Mouse (Mus musculus) stomach, embryonic 15.5 days (tissue): ENCODE data around the gene Itga5. TPM values are rescaled to one million over a fixed set of nuclear protein-coding genes. Genes with fewer than 3 reads are reported as not detected.

ENCODE experiments used
- ATAC-seq: fragments of 200-750 bp; cut with Nextera tagmentation; 2 replicates; pipeline ENCODE4 v1.8.0; 2017; ENCODE audit warnings: low read depth, moderate number of reproducible peaks, moderate TSS enrichment; ENCODE audit not compliant: insufficient read depth, low FRiP score
- H3K27ac ChIP-seq: fragments of 300-500 bp; sonication (generic); 2 replicates; pipeline ENCODE4 v1.5.1; 2015; ENCODE audit warnings: mild to moderate bottlenecking, inconsistent platforms
- H3K27me3 ChIP-seq: fragments of 300-500 bp; sonication (generic); replicated peaks from 2 replicates; pipeline ENCODE4 v1.6.1; 2015; ENCODE audit warnings: inconsistent platforms
- H3K36me3 ChIP-seq: fragments of 300-500 bp; sonication (generic); 2 replicates; pipeline ENCODE4 v1.6.1; 2015; ENCODE audit warnings: inconsistent platforms
- H3K4me1 ChIP-seq: fragments of 300-500 bp; sonication (generic); 2 replicates; pipeline ENCODE4 v1.6.1; 2015; ENCODE audit warnings: inconsistent platforms
- H3K4me2 ChIP-seq: fragments of 300-500 bp; sonication (generic); 2 replicates; pipeline ENCODE4 v1.6.1; 2015; ENCODE audit warnings: mild to moderate bottlenecking, inconsistent platforms
- H3K4me3 ChIP-seq: fragments of 300-500 bp; sonication (generic); replicated peaks from 2 replicates; pipeline ENCODE4 v1.5.1; 2015; ENCODE audit warnings: inconsistent platforms
- H3K9ac ChIP-seq: fragments of 300-500 bp; sonication (generic); 2 replicates; pipeline ENCODE4 v1.6.1; 2015; ENCODE audit warnings: inconsistent platforms
- H3K9me3 ChIP-seq: fragments of 300-500 bp; sonication (generic); 2 replicates; pipeline ENCODE4 v1.6.1; 2016; ENCODE audit warnings: inconsistent platforms
- WGBS: fragments of 180-500 bp; shearing (Covaris S2); methylation state at CpG from one replicate; pipeline ENCODE4 v1.1.7; 2015; 5-methylcytosine and 5-hydroxymethylcytosine counted together
- polyA plus RNA-seq: library from polyadenylated mRNA; unstranded; fragments of >200 nt; fragmentation: Nextera tagmentation; extraction: Ambion mirVana; gene quantifications from 2 replicates; pipeline ENCODE4 v1.2.1, GENCODE M21; 2015

Itga5 gene
- polyA plus RNA-seq, 1 experiment from 2014 or later: 48.3 TPM

- Histone ChIP-seq H3K9me3 (no peaks in the 10 kb centered on the region), H3K9ac (no peak overlapping the region), H3K36me3 (no peaks in the 10 kb centered on the region), H3K4me2 (no peak overlapping the region), H3K27me3 (no peaks in the 10 kb centered on the region), H3K4me3 (no peak overlapping the region), H3K27ac (no peak overlapping the region), H3K4me1 (peaks cover 32% of the 10 kb centered on the region)
- no peak for ATAC-seq
- WGBS: 80% methylated on average over 3 of the region's 3 CpGs
These were observed 3.6 kb downstream of the Itga5 start for GRCm38 (mm10) chr15:103362950-103363349.

- Histone ChIP-seq H3K9me3 (no peaks in the 10 kb centered on the region), H3K4me2 (no peak overlapping the region), H3K27me3 (no peaks in the 10 kb centered on the region), H3K4me1 (peaks cover 26% of the 10 kb centered on the region), H3K4me3 (no peak overlapping the region), H3K27ac (no peak overlapping the region), H3K9ac (no peak overlapping the region), H3K36me3 (no peaks in the 10 kb centered on the region)
- ATAC-seq: no peak
- 75% methylated on average over 6 of the region's 7 CpGs for WGBS
These were observed 4.2 kb downstream of the Itga5 start for GRCm38 (mm10) chr15:103362333-103362732.

- Histone ChIP-seq H3K4me3 (no peak overlapping the region), H3K27me3 (no peaks in the 10 kb centered on the region), H3K27ac (no peak overlapping the region), H3K4me2 (no peak overlapping the region), H3K4me1 (peaks cover 21% of the 10 kb centered on the region), H3K36me3 (peaks cover 6% of the 10 kb centered on the region; the same call in 1 of the 2 replicates), H3K9ac (no peak overlapping the region), H3K9me3 (no peaks in the 10 kb centered on the region)
- ATAC-seq: no peak
- WGBS: 56% methylated on average over 1 of the region's 1 CpGs
These were observed 5.3 kb downstream of the Itga5 start for GRCm38 (mm10) chr15:103361269-103361668.

- no peak for ATAC-seq
- WGBS: 87% methylated on average over 5 of the region's 5 CpGs
- Histone ChIP-seq H3K36me3 (peaks cover 17% of the 10 kb centered on the region; the same call in 1 of the 2 replicates), H3K9ac (no peak overlapping the region), H3K4me3 (no peak overlapping the region), H3K27me3 (no peaks in the 10 kb centered on the region), H3K4me1 (peaks cover 17% of the 10 kb centered on the region), H3K9me3 (no peaks in the 10 kb centered on the region), H3K27ac (no peak overlapping the region), H3K4me2 (no peak overlapping the region)
These were observed 6.5 kb downstream of the Itga5 start for GRCm38 (mm10) chr15:103359869-103360602.

GRCm38 (mm10) chr15:103359122-103359510 is 7.4 kb downstream of the Itga5 start:
- H3K9me3 ChIP-seq: no peaks in the 10 kb centered on the region
- 33% methylated on average over 1 of the region's 1 CpGs for WGBS
- peaks cover 8% of the 10 kb centered on the region; the same call in 1 of the 2 replicates for H3K4me1 ChIP-seq
- no peaks in the 10 kb centered on the region for H3K27me3 ChIP-seq
- no peak overlapping the region for H3K4me3 ChIP-seq
- no peak overlapping the region for H3K27ac ChIP-seq
- H3K9ac ChIP-seq: no peak overlapping the region
- H3K4me2 ChIP-seq: no peak overlapping the region
- H3K36me3 ChIP-seq: peaks cover 23% of the 10 kb centered on the region
- no peak for ATAC-seq

- Histone ChIP-seq H3K9ac (no peak overlapping the region), H3K27ac (0 out of 2 replicates have a peak overlapping the region, but pooled peaks have one; percentile 11), H3K4me3 (no peak overlapping the region), H3K27me3 (no peaks in the 10 kb centered on the region), H3K4me1 (peaks cover 4% of the 10 kb centered on the region; the same call in 1 of the 2 replicates), H3K9me3 (no peaks in the 10 kb centered on the region), H3K36me3 (peaks cover 29% of the 10 kb centered on the region), H3K4me2 (no peak overlapping the region)
- ATAC-seq: 0 out of 2 replicates have a peak, but pooled peaks have one; percentile 21
- 49% methylated on average over 4 of the region's 4 CpGs for whole genome bisulfite sequencing
These were observed 8.1 kb downstream of the Itga5 start for GRCm38 (mm10) chr15:103358278-103359121.

- ATAC-seq: no peak
- 86% methylated on average over 4 of the region's 4 CpGs for WGBS
- H3K4me2 ChIP-seq: no peak overlapping the region
- H3K27ac ChIP-seq: no peak overlapping the region
- no peak overlapping the region for H3K4me3 ChIP-seq
- H3K27me3 ChIP-seq: no peaks in the 10 kb centered on the region
- H3K9me3 ChIP-seq: no peaks in the 10 kb centered on the region
- peaks cover 34% of the 10 kb centered on the region for H3K36me3 ChIP-seq
- no peak overlapping the region for H3K9ac ChIP-seq
- peaks cover 4% of the 10 kb centered on the region; the same call in 1 of the 2 replicates for H3K4me1 ChIP-seq
These were observed 8.7 kb downstream of the Itga5 start for GRCm38 (mm10) chr15:103357817-103358216.

- no peak overlapping the region for H3K9ac ChIP-seq
- H3K4me2 ChIP-seq: no peak overlapping the region
- no peak overlapping the region for H3K27ac ChIP-seq
- H3K27me3 ChIP-seq: no peaks in the 10 kb centered on the region
- ATAC-seq: no peak
- no peak overlapping the region for H3K4me3 ChIP-seq
- H3K4me1 ChIP-seq: peaks cover 4% of the 10 kb centered on the region; the same call in 1 of the 2 replicates
- H3K36me3 ChIP-seq: peaks cover 46% of the 10 kb centered on the region
- WGBS: 77% methylated on average over 4 of the region's 4 CpGs
- no peaks in the 10 kb centered on the region for H3K9me3 ChIP-seq
These were observed 10.4 kb downstream of the Itga5 start for GRCm38 (mm10) chr15:103356130-103356529.

GRCm38 (mm10) chr15:103355420-103355819 is 11.1 kb downstream of the Itga5 start:
- Histone ChIP-seq H3K4me2 (no peak overlapping the region), H3K4me3 (no peak overlapping the region), H3K4me1 (peaks cover 4% of the 10 kb centered on the region; the same call in 1 of the 2 replicates), H3K36me3 (peaks cover 52% of the 10 kb centered on the region), H3K27ac (no peak overlapping the region), H3K9ac (no peak overlapping the region), H3K27me3 (no peaks in the 10 kb centered on the region), H3K9me3 (no peaks in the 10 kb centered on the region)
- WGBS: 88% methylated on average over 4 of the region's 4 CpGs
- no peak for ATAC-seq

GRCm38 (mm10) chr15:103354690-103355089 is 11.9 kb downstream of the Itga5 start:
- ATAC-seq: no peak
- H3K4me1 ChIP-seq: no peaks in the 10 kb centered on the region
- H3K36me3 ChIP-seq: peaks cover 60% of the 10 kb centered on the region
- no peak overlapping the region for H3K4me3 ChIP-seq
- 94% methylated on average over 2 of the region's 2 CpGs for WGBS
- no peaks in the 10 kb centered on the region for H3K27me3 ChIP-seq
- no peaks in the 10 kb centered on the region for H3K9me3 ChIP-seq
- no peak overlapping the region for H3K9ac ChIP-seq
- H3K27ac ChIP-seq: no peak overlapping the region
- H3K4me2 ChIP-seq: no peak overlapping the region

- no peak for ATAC-seq
- no peak overlapping the region for H3K9ac ChIP-seq
- H3K27ac ChIP-seq: no peak overlapping the region
- 88% methylated on average over 11 of the region's 11 CpGs for WGBS
- H3K27me3 ChIP-seq: no peaks in the 10 kb centered on the region
- H3K9me3 ChIP-seq: no peaks in the 10 kb centered on the region
- no peaks in the 10 kb centered on the region for H3K4me1 ChIP-seq
- H3K36me3 ChIP-seq: peaks cover 64% of the 10 kb centered on the region
- no peak overlapping the region for H3K4me2 ChIP-seq
- no peak overlapping the region for H3K4me3 ChIP-seq
These were observed 12.9 kb downstream of the Itga5 start for GRCm38 (mm10) chr15:103353511-103354256.
